Mouse (Mus musculus): ENCODE measurements around the gene Lin7a.
"Not testable (repeated sequence)": the region's sequence is repeated elsewhere in the genome, so short reads cannot be mapped to it uniquely, and the experiment has no call there.

DNA sequence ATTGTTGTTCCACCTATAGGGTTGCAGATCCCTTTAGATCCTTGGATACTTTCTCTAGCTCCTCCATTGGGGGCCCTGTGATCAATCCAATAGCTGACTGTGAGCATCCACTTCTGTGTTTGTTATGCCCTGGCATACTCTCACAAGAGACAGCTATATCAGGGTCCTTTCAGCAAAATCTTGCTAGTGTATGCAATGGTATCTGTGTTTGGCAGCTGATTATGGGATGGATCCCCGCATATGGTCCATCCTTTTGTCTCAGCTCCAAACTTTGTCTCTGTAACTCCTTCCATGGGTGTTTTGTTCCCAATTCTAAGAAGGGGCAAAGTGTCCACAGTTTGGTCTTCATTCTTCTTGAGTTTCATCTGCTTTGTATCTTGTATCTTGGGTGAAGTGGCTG, 29.5 kb upstream of the Lin7a start:
- TF ChIP-seq CTCF, POLR2A (IDR thresholded peaks at IDR 0.05; ENCODE audit: extremely low read depth, insufficient read depth, low read length): not testable (repeated sequence)

All from cortical plate, adult 2 months (tissue).